Mouse (Mus musculus) cerebellum, postnatal 36 days (tissue): Measurements from ENCODE around the gene Tgfb3.

Source experiments
- DNase-seq, 2 experiments: peaks; one replicate each; pipeline ENCODE4 v3.0.0; 2021 to 2022; ENCODE audit warnings: mixed read lengths in 2 of 2

Tgfb3 gene

GRCm38 (mm10) chr12:86078176-86078552 is 677 bp downstream of the Tgfb3 start:
- no peak for DNase-seq

DNA sequence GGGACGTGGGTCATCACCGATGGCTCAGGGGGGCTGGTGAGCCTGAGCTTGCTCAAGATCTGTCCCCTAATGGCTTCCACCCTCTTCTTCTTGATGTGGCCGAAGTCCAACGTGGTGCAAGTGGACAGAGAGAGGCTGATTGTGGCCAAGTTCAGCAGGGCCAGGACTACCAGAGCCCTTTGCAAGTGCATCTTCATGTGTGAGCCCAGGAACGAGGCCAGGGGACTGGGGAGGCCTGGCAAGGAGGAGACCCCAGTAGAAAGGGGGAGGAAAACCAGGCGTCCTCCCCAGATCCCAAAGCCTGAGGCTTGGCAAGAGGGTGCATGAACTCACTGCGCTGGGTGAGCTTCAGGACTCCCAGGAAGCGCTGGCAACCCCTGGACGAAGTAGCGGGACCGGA is 1.1 kb downstream of the Tgfb3 start:
- DNase-seq: peak; percentile 36 to 49

DNA sequence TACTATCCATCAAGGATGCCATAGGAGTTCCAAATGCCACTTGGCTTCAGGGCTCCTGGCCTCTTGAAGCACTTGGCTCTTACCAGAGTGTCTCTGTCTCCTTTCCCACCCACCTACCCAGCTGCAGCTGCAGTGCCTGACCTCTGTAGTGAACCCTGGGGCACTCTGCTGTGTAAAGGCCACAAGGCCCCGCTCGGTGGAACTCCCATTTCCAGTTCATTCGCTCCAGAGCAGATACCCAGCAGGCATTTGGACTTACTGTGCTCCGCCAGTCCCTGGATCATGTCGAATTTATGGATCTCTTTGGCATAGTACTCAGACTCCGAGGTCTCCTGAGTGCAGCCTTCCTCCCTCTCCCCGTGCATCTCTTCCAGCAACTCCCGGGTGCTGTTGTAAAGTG is 1.5 kb downstream of the Tgfb3 start:
- DNase-seq: peak in 1 of 2 experiments; percentile 44

DNA sequence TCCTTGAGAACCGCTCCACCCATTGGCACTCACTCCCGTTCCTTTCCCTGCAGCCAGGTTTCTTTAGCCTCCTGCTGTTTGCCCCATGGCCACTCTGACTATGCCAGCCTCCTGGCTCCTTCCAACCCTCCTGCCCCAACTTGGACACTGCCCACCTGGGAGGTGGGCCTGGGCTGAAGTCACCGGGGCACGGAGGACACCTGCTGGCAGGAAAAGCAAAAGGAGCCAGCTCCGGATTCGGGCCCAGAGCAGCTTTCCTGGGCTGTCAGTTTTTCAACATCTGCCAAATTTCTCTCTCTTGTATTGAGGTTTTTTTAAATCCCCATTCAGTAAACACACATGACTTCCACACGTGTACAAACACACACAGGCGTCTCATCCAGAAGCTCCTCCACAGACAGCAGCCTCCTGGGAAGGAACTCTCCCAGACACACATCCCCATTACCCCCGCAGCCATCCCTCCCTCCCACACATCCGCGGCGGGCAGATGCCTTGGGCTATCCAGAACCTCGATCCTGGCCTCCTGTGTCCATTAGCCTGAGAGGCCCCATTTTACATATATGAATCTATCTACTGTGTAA is 2.4 kb downstream of the Tgfb3 start:
- DNase-seq: peak; percentile 64 to 65

DNA sequence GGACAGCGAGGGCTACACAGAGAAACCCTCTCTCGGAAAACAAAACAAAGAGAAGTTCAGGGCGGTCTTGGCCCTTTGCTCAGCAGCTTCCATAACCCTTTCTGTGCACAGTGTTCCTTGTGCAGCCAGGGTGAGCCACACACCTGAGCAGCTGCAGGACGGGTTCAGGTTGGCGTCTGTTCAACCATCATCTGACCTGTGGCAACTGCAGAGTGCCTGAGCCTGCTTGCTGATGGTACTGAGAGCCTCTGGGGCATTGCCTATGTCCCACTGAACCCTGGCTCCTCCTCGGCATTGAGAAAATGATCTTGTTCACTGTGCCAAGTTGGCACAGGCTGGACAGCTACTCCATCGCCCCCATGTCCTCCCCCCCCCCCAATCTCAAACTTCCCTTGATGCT is 3.5 kb downstream of the Tgfb3 start:
- no peak for DNase-seq

DNA sequence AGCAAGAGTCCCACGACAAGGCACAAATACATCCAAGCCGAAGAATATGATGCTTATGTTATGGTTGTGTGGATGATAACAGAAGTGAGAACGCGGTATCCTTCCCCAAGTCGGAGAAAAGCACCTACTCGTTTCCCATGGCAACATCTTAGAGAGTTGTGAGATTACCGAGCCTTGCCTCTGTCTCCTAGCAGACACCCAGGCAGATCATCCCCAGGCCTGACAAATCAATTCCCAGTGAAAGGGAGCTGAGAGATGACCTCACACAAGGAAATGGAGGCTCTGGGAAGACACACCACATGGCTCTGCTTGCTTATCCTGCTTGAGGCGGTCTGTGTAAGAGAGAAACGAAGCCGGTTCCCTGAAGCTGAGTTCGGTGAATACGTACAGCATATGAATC is 4.2 kb downstream of the Tgfb3 start:
- DNase-seq: no peak

GRCm38 (mm10) chr12:86071432-86071831 is 7.4 kb downstream of the Tgfb3 start:
- DNase-seq: no peak

DNA sequence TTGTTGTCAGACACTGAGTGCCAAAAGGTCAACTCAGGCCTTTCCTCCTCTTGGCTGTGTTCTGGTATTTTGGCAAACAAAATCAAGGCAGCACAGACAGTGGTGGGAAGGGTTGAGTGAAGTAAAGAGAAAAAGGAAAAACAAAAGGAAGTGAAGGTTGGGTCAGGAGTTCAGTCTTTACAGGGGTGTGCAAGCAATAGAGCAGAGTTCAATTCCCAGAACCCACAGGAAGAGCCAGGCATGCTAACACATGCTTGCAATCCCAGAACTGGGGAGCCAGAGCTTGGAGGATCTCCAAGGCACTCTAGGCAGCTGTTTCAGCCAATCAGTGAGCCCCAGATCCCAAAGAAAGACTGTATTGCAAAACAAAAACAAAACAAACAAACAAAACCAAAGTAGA is 14.0 kb downstream of the Tgfb3 start:
- DNase-seq: no peak

DNA sequence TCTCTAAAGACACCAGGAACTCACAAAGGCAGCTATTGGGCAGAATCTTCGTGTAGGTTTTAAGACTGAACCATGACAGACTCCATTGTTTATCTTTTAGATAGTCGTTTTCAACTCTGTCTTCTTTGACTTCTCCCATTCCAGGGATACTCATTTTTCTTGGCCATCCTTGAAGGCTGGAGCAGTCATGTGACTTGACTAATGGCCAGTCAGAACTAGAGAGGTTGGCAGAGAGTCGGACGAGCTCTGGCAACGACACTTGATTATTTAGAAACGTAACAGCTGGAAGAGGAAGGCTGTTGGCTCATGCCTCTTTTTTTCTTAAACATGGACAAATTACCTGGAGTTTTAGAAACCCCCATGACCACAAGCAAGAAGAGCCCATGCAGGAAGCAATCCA is 19.5 kb downstream of the Tgfb3 start:
- no peak for DNase-seq

- DNase-seq: peak; percentile 19 to 24
Measured at GRCm38 (mm10) chr12:86057516-86057915, 21.3 kb downstream of the Tgfb3 start.

DNA sequence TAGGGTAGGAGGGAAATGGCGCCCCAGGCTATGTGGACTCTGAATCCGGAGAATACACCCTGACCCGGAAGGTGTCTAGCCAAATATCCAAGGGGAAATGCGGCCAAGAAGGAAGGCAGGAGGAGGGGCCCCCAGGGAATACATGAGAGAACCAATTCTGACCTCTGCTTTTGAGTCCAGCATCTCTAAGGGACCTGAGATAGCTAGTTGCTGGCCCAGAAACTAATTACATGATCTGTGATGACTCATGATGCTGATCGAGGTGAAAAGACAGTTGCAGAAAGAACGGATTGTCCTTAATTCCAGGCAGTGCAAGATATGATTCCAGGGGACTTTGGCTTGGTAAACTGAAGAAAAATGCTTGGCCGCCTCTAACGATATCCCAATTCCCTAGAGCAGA is 21.9 kb downstream of the Tgfb3 start:
- no peak for DNase-seq

DNA sequence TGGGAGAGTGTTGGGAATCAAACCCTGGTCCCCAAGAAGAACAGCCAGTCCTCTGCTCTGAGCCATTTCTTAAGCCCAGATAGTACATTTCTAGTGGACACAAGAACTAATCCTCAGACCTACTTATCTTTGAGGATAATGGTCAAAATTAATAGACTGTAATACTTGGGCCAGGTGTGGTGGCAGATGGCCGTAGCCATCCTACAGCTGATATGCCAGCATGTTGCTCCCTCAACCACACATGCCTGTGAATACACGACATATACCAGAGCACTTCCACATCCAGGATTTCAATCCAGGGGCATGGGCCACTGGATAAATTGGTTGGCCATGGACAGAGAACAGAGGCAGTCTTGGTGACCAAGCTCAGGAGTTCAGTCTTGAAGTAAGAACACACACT is 23.5 kb downstream of the Tgfb3 start:
- peak; percentile 19 to 33 for DNase-seq

GRCm38 (mm10) chr12:86051477-86051876 is 27.4 kb downstream of the Tgfb3 start:
- no peak for DNase-seq

GRCm38 (mm10) chr12:86049813-86050212 is 29.0 kb downstream of the Tgfb3 start:
- DNase-seq: no peak

GRCm38 (mm10) chr12:86047376-86047775 is 31.5 kb downstream of the Tgfb3 start:
- no peak for DNase-seq

DNA sequence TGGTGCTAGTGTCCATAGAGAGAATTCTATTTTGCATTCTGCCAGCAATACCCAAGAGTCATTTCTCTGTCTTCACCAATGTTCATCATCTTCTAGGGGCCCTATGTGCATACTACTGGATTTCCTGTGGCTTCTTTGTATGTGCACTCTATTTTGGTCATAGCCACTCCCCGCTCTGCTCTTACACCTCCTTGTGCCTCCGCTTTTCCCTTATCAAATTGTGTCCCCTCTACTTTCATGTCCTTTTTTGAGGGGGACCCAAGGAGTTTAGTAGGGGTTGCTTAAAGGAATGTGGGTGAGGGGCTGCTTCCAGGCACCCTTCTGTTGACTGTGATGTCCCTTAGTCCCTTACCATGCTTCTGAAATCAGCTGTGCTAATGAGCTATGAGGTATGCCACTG is 32.1 kb downstream of the Tgfb3 start:
- no peak for DNase-seq

DNA sequence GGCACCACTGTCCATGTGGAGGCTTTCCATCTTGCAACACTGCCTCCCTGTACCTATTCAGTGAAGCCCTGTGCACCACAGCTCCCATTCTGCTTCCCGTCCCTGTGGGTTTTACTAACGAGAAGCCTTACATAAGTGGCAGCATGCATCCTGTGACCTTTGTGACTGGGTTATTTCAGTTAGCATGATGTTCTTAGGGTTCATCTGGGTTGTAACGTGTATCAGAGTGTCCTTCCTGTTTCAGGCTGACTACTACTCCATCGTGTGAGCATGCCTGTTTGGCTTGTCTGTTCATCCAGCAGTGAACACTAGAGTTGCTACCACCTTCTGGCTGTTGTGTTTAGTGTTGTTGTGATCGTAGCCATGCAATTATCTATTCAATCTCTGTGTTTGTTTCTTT is 32.7 kb downstream of the Tgfb3 start:
- no peak for DNase-seq

DNA sequence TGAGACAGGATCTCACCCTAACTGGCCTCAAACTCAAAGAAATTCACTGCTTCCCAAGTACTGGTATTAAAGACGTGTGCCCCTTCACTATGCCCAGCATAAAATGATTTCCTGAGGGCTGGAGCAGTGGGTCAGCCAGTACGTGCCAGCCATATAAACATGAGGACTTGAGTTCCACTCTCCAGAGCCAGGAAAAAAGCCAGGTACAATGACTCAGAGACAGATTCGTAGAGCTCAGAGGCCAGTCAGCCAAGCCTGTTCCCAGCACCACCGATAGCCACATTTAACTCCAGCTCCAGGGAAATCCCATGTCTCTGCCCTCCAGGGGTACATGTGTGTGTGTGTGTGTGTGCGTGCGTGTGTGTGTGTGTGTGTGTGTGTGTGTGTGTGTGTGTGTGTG is 39.1 kb downstream of the Tgfb3 start:
- DNase-seq: no peak

DNA sequence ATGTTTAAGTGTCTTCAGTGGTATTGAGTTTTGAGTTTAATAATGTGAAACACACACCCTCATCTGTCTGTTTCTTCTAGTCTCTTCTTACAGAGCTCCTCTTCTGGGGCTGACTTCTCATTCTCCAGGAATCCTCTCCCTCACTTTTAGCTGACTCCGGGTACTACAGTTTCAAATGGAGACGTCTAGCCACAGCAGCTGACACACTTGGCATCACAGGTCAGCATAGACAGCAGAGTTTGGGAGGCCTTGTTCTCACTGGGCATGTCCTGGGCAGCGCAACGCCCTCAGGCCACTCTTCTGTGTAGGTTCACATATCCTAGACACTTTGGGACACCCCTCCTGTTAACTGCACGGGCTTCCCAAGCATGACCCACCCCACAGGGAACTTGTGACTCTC is 39.8 kb downstream of the Tgfb3 start:
- no peak for DNase-seq

GRCm38 (mm10) chr12:86037235-86037921 is 41.5 kb downstream of the Tgfb3 start:
- DNase-seq: no peak

- DNase-seq: no peak
Measured at GRCm38 (mm10) chr12:86036368-86037166, 42.3 kb downstream of the Tgfb3 start.

GRCm38 (mm10) chr12:86035586-86035985 is 43.3 kb downstream of the Tgfb3 start:
- DNase-seq: no peak

- DNase-seq: no peak
Measured at GRCm38 (mm10) chr12:86030932-86031331, 47.9 kb downstream of the Tgfb3 start.

DNA sequence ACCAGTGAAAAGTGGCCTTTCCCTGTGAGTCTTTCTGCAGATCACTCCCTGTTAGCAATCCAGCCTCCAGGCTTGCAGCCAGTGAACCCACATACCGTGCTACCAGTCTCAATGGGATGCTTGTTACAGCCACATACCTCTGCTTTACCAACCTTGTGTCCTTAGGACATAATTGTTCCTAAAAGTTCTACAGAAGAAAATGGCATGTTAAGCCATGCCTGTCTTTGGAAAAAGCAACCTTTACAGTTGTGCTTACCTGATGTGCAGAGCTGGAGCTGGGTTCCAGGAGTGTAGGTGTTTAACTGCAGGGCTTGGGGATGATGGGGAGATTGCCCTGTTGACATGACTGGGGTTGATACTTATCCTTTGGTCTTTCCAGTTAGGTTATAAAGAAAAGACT is 51.1 kb downstream of the Tgfb3 start:
- DNase-seq: no peak
